Mouse (Mus musculus) lung, postnatal 14 days (tissue): ENCODE measurements around the gene Irak3.
"Not testable (repeated sequence)": the region's sequence is repeated elsewhere in the genome, so short reads cannot be mapped to it uniquely, and the experiment has no call there.

Experiments
- DNase-seq: peaks from one replicate; pipeline ENCODE4 v3.0.0; 2021

The Irak3 gene

GRCm38 (mm10) chr10:120201961-120202402 lies at the start of gene Irak3:
Gene Irak3 (minus strand): TSS chr10:120202130.
- DNase-seq, result peak; percentile 92

GRCm38 (mm10) chr10:120250911-120251683 lies 49.2 kb upstream of the Irak3 start:
- no peak for DNase-seq

GRCm38 (mm10) chr10:120246994-120247750 lies 45.2 kb upstream of the Irak3 start:
- DNase-seq, result peak; percentile 58

- no peak for DNase-seq
Observed at GRCm38 (mm10) chr10:120245681-120246080, 43.8 kb upstream of the Irak3 start.

GRCm38 (mm10) chr10:120242421-120242820 lies 40.5 kb upstream of the Irak3 start:
- no peak for DNase-seq

GRCm38 (mm10) chr10:120239476-120239875 lies 37.5 kb upstream of the Irak3 start:
- no peak for DNase-seq

GRCm38 (mm10) chr10:120238241-120238640 lies 36.3 kb upstream of the Irak3 start:
- no peak for DNase-seq

GRCm38 (mm10) chr10:120236855-120237254 lies 34.9 kb upstream of the Irak3 start:
- no peak for DNase-seq

- peak; percentile 73 for DNase-seq
Observed at GRCm38 (mm10) chr10:120233655-120234367, 31.9 kb upstream of the Irak3 start.

GRCm38 (mm10) chr10:120231718-120232117 lies 29.8 kb upstream of the Irak3 start:
- peak; percentile 77 for DNase-seq

GRCm38 (mm10) chr10:120226871-120227661 lies 25.1 kb upstream of the Irak3 start, which contains the start of gene Llph:
Gene Llph (plus strand): TSS chr10:120227070.
- DNase-seq, result peak; percentile 86

- DNase-seq, result no peak
Observed at GRCm38 (mm10) chr10:120220776-120221175, 18.8 kb upstream of the Irak3 start.

- DNase-seq, result no peak
Observed at GRCm38 (mm10) chr10:120219578-120220359, 17.8 kb upstream of the Irak3 start.

- DNase-seq, result no peak
Observed at GRCm38 (mm10) chr10:120218996-120219395, 17.1 kb upstream of the Irak3 start.

GRCm38 (mm10) chr10:120217099-120217498 lies 15.2 kb upstream of the Irak3 start:
- DNase-seq, result not testable (repeated sequence)

GRCm38 (mm10) chr10:120210096-120210495 lies 8.2 kb upstream of the Irak3 start:
- no peak for DNase-seq

GRCm38 (mm10) chr10:120209539-120209925 lies 7.6 kb upstream of the Irak3 start:
- no peak for DNase-seq

GRCm38 (mm10) chr10:120208575-120209538 lies 6.9 kb upstream of the Irak3 start:
- DNase-seq, result peak; percentile 90

- no peak for DNase-seq
Observed at GRCm38 (mm10) chr10:120208015-120208414, 6.1 kb upstream of the Irak3 start.

GRCm38 (mm10) chr10:120204591-120205210 lies 2.8 kb upstream of the Irak3 start:
- no peak for DNase-seq
